Mouse (Mus musculus) Patski (cell line): Measurements from ENCODE around the gene Aatk. TPM values are rescaled to one million over a fixed set of nuclear protein-coding genes. Genes with fewer than 3 reads are reported as not detected.

Source experiments
- ATAC-seq: fragments of 100-300 bp; one replicate; pipeline ENCODE4 v1.8.0; 2021
- CTCF ChIA-PET: fragments of 350-600 bp; sonication (Branson Sonifier 250); formaldehyde crosslinking; loops from one replicate; lab custom pipeline; 2022; ENCODE audit warnings: inconsistent platforms; lab: Charles Lee
- POLR2A ChIA-PET: fragments of 350-600 bp; sonication (Branson Sonifier 250); formaldehyde crosslinking; loops from one replicate; lab custom pipeline; 2022; ENCODE audit warnings: antibody characterized with exemption, inconsistent platforms; lab: Charles Lee
- DNase-seq: peaks from one replicate; pipeline ENCODE4 v3.0.0-alpha.2; 2011; ENCODE audit warnings: low read depth, low spot score
- H3K27me3 ChIP-seq: fragments of 371-371 bp; one replicate; pipeline ENCODE4 v1.5.1; 2021
- CTCF ChIP-seq: fragments of 100-300 bp; IDR thresholded peaks from one replicate; pipeline ENCODE4 v1.5.1; 2021
- in situ Hi-C: fragments of 300-500 bp; cut with MboI; formaldehyde crosslinking; loops from 3 replicates; pipeline ENCODE4 v1.11.1; 2018; ENCODE audit warnings: low pct_unique_long_range_greater_than_20kb, mixed read lengths
- polyA plus RNA-seq: library from polyadenylated mRNA; unstranded; gene quantifications from one replicate; pipeline ENCODE4 v1.2.3, GENCODE M21; 2021

The Aatk gene
- polyA plus RNA-seq, 1 experiment from 2014 or later, result 0.09 TPM

DNA sequence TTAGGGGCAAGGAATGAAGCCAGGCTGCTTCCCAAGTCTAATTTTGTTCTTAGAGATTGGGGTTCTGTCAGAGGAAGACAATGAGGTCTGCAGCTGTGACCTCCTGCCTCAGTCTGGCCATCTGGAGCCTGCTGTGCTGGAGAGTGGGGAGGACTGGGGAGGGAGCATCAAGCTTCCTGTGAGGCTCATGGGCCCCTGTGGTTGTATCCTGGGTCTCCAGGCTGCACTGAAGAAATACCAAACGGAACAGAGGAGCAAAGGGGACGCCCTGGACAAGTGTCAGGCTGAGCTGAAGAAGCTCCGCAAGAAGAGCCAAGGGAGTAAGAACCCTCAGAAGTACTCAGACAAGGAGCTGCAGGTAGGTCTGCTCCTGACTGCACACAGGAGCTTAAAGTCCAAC is 65.2 kb downstream of the Aatk start:
- CTCF ChIA-PET, result interaction anchor here (1.4 to 2.2 kb wide), 2 partner anchors 12 to 29 kb away, joined by 3 to 6 read pairs; no protein-coding TSS in a partner anchor
- no peaks in the 10 kb centered on the region for H3K27me3 ChIP-seq
- POLR2A ChIA-PET, result no interaction called here
- ATAC-seq (no peak), DNase-seq (no peak)
- TF ChIP-seq CTCF, result no peak
- in situ Hi-C loops, result no loop called here

DNA sequence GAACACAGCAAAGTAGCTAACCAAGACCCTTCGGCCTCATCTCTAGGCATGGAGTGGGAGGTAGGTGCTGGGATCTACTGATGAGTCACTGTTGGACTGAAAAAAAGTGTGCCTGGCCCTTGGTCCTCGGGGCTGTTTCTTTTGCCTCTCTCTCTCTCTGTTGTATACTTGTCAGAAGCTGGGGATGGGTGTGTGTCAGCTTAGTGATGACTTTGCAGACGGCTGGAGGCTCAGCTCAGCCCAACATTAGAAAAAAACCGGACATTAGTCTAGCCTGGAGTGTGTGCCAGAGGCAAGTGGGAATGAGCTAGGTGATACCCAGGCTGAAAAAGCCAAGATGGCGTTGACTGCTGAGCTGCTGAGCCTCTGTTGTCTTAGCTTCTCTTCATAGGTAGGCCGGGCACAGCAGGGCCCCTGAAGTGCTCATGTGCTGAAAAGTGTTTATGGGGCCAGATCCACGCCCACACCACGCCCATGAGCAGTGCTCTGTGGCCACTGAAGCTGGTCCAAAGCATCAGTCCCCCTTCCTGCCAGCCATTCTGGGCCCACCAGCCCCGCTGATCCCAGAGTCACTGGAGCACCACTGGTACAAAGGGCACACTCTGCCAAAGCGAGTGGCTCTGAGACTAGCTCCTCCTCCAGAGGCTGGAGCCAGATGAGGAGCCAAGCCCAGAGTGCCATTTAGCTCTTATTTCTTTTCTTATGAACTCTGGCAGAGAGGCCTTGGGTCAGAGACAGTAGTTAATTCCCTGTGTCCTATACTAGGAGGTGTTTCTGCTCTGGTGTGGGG is 67.2 kb downstream of the Aatk start:
- POLR2A ChIA-PET, result no interaction called here

DNA sequence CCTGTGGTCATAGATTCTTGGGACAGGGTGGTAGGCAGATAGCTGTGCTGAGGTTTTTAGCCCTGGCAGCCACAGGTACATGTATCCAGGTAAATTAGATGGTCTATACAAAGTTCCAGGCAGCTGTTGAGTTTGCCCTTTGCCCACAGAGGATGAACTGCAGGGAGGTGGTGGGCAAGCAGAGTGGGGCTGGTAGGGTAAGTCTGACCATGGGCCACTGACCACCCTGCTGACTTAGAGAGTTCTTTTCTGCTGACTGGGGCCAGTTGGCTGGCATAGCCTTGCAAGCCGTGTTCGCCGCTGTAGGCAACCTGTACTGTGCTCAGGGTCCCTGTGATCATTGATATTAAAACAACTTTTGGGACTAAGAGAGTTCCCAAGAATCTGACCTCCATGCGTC is 68.3 kb downstream of the Aatk start:
- in situ Hi-C loops, result no loop called here
- TF ChIP-seq CTCF, result no peak
- DNase-seq (no peak), ATAC-seq (no peak)
- ChIA-PET CTCF (interaction anchor here (1.3 to 2.2 kb wide), 4 partner anchors 10 to 45 kb away, joined by 3 to 6 read pairs (median 4); no protein-coding TSS in a partner anchor), POLR2A (no interaction called here)
- H3K27me3 ChIP-seq, result no peaks in the 10 kb centered on the region

More for the DNA sequence above, 67.2 kb downstream of the Aatk start:
- CTCF ChIA-PET, result interaction anchor here (1.1 to 2.2 kb wide), 5 partner anchors 9 to 47 kb away, joined by 3 to 6 read pairs (median 4); no protein-coding TSS in a partner anchor
- DNase-seq (no peak), ATAC-seq (no peak)
- no peaks in the 10 kb centered on the region for H3K27me3 ChIP-seq
- TF ChIP-seq CTCF, result no peak
- in situ Hi-C loops, result no loop called here

DNA sequence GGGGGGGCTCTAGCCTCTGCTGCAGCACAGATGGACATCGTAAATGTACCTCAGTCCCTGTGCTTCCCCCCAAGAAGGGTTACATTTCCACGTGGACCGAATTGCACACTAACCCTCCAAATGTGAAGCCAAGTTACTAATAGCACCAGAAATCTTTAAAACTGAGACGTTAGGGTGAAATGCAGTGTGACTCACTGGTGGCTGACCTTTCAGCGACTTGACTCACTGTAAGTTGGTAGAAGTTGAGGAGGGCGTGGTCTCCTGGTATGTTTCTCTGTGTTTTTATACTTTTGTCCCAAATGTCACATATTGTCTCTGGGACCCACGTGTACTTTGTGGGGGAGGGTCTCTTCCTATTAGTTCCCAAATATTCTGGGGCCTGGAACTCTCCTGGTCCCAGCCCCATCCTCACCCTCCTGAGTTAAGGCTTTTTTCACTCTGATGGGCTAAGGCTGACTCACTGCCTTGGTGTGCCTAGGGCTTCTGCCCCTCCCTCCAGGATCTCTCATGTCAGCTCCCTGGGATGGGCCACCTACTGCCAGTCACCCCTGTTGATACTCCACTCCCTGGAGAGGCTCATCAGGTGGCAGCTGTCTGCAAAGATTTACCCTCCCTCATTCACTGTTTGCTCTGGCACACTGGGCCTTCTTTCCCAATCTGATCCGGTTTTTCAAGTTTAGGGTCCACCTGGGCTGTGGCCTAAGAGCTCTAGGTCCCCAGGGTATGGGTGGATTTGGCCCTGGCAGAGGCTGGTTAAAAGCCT is 71.0 kb downstream of the Aatk start:
- in situ Hi-C loops, result no loop called here
- POLR2A ChIA-PET, result interaction anchor here (0.6 to 1.3 kb wide), 2 partner anchors 12 to 49 kb away, joined by 4 to 5 read pairs; no protein-coding TSS in a partner anchor
- DNase-seq (peak; percentile 56), ATAC-seq (peak; percentile 67)
- TF ChIP-seq CTCF, result no peak
- CTCF ChIA-PET, result interaction anchor here (1.9 kb wide), 2 partner anchors 10 to 15 kb away, joined by 5 to 6 read pairs; no protein-coding TSS in a partner anchor
- H3K27me3 ChIP-seq, result no peaks in the 10 kb centered on the region

DNA sequence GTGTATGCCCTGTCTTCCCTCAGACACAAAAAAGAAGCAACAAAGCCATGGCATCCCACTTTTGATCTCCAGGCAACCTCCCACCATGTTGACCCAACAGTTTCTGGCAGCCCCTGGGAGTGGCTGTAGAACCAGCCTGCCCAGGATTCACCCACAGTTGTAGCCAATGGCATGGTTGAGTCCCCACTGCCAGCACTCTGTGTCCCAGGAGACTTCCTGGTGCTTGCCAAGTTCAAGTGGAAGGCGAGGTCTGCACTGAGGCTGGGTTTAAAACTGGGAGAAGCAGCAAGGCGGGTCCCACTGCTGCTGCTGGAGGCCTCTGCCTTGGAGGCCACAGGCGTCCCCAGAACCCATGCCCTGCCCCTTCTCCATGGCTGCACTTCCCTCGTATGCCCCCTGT is 73.2 kb downstream of the Aatk start:
- no peak for TF ChIP-seq CTCF
- CTCF ChIA-PET, result no interaction called here

DNA sequence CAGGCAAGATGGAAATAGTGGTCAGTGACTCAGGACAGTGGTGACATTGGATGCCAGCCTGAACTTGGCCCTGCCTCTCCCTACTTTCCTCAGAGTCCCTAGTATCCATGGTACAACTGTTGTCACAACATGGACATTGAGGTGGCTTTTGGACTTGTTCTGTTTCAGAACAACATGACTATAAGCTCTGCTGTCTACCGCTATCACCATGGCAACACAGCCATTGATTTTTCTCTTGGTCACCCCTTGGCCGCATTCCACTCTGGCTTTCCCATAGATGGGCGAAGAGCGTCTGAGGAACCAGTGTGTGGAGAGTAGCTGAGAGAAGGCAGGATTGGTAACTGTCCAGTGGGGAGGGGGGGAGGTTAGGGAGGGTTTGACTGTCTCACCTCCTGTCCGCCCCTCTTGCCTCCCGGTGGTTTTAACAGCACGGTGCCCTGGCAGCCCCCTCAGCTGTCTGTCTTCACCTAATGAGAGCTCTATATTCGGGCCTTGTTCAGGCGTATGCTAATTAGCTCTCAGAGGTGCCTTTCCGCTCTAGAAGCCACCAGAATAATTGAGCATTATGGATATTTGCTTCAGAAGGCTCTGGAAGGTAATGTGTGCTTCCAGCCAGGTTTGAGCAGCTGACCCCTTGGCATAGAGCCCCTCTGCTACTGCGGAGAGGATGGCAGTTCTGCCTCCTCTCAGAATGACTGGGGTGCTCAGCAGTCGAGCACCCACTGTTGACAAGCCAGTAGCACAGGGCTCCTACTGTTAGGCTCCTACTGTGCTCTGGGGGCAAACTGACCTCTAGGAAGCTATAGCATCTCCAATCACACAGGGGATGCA is 76.7 kb downstream of the Aatk start:
- ChIA-PET POLR2A (no interaction called here), CTCF (interaction anchor here (1.1 to 1.4 kb wide), 3 partner anchors 10 to 22 kb away, joined by 3 to 4 read pairs (median 3); no protein-coding TSS in a partner anchor)
- no peaks in the 10 kb centered on the region for H3K27me3 ChIP-seq
- DNase-seq (no peak), ATAC-seq (no peak)
- no peak for TF ChIP-seq CTCF
- in situ Hi-C loops, result no loop called here

More for the DNA sequence above, 73.2 kb downstream of the Aatk start:
- no peaks in the 10 kb centered on the region for H3K27me3 ChIP-seq
- in situ Hi-C loops, result no loop called here
- no peak for DNase-seq
- POLR2A ChIA-PET, result no interaction called here
- ATAC-seq, result no peak

DNA sequence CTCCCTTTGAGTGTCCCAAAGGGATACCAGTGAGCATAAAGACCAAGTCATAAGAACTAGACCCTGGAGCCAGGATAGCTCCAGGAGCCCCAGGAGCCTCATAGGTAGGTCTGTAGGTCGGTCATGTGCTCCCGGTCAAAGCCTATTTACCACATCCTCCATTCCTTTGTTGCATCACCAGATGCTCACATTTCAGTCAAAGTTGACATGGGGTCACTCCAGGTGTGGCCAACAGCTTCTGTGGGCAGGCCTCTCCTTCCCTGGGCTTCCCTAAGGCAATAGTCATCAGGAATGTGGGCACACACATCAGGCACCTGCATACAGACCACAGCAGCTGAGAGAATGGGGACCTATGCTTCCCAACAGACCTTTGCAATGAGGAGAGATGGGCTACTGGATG is 79.1 kb downstream of the Aatk start:
- ATAC-seq (no peak), DNase-seq (no peak)
- TF ChIP-seq CTCF, result no peak
- in situ Hi-C loops, result no loop called here
- ChIA-PET POLR2A (interaction anchor here (0.6 to 0.8 kb wide), 2 partner anchors 8 to 19 kb away, joined by 3 read pairs; no protein-coding TSS in a partner anchor), CTCF (interaction anchor here (1.6 to 1.7 kb wide), 2 partner anchors 11 to 13 kb away, joined by 4 to 6 read pairs; no protein-coding TSS in a partner anchor)
- no peaks in the 10 kb centered on the region for H3K27me3 ChIP-seq

DNA sequence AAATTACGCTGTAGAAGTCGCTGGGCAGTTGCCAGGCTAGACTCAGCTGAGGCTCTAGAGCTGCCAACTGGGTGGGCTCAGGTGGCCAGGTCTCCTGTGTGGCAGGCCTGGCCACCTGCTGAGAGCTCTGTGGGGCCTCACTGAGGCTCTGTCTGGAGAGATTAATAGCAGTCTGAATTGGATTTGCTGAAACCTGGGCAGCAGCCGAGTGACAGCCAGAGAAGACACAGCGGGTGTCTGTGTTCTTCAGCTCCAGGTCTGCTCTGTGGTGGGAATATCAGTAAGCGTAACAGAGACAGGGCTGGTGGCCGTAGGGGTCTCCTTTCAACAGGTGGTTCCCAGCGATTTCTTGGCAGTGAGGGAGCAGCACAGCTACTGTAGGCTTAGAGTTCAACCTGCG is 79.6 kb downstream of the Aatk start:
- in situ Hi-C loops, result no loop called here
- no peak for TF ChIP-seq CTCF
- CTCF ChIA-PET, result interaction anchor here (1.6 to 1.7 kb wide), 2 partner anchors 12 kb away, joined by 4 to 6 read pairs; no protein-coding TSS in a partner anchor
- ATAC-seq, result no peak
- H3K27me3 ChIP-seq, result no peaks in the 10 kb centered on the region
- DNase-seq, result no peak
- POLR2A ChIA-PET, result interaction anchor here (0.6 kb wide), 1 partner anchor 19 kb away, joined by 3 read pairs; no protein-coding TSS in a partner anchor

DNA sequence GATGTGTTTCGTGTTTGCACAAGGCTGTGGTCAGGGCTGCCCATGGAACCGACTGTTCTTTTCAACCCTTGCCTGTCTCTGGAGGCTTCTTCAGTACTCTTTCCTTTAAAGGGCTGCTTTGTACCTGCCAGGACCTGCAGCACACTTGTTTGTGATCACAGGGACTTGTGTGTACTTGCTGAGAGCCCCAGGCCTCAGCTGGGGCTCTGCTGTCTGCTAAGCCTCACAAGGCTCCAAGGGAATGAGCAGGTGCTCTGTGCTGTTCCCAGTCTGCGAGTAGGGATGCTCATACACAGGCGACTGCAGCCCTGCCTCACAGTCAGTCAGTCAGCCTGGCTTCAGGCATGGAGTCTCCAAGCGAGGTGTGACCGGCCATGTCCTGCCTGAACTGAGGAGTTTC is 80.7 kb downstream of the Aatk start:
- DNase-seq (no peak), ATAC-seq (no peak)
- in situ Hi-C loops, result no loop called here
- ChIA-PET CTCF (interaction anchor here (1.8 kb wide), 1 partner anchor 25 kb away, joined by 5 read pairs; no protein-coding TSS in a partner anchor), POLR2A (no interaction called here)
- H3K27me3 ChIP-seq, result no peaks in the 10 kb centered on the region
- no peak for TF ChIP-seq CTCF

DNA sequence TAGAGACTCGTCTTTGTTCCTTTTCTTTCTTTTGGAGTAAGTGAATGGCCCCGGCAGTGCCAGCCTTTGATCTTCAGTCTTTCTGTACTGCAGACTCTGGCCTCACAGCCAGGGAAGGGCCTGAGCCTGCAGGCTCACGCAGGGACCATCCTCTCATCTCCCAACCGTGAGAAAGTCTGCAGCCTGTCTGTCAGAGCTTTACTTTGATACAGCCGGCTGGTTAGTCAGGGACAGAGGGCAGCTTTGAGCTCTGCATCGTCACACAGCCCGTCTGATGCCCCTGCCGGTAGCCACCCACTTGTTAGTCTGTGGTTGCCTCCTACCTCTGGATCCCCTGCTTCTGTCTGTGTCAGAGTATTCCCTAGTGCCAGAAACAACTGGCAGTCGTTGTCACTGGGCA is 81.9 kb downstream of the Aatk start:
- TF ChIP-seq CTCF, result no peak
- DNase-seq (no peak), ATAC-seq (no peak)
- ChIA-PET POLR2A (no interaction called here), CTCF (interaction anchor here (1.8 kb wide), 1 partner anchor 27 kb away, joined by 5 read pairs; no protein-coding TSS in a partner anchor)
- in situ Hi-C loops, result no loop called here
- H3K27me3 ChIP-seq, result no peaks in the 10 kb centered on the region
